Mouse (Mus musculus): ENCODE data around the gene Cabcoco1.

The Cabcoco1 gene

DNA sequence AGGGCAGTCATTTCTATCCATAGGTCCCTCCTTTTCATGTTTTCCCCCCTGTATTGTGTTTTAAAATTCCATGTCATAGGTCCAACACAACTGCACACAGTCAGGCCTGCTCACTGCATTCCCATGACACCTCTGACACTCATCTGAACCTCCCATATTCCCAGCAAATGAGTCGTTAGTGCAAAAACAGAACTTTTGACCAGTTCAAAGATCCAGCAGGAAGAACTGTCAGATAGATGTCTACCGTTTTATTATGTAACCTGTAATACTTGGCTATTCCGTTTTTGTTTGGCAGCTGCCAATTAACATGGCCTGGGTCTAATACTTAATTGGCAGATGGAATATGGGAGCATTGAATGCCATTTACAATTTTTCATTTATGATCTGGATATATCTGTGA, 34.0 kb downstream of the Cabcoco1 start:
- no peak for DNase-seq (ENCODE audit: low read depth, low spot score)

- DNase-seq (ENCODE audit: low read depth, low spot score): peak; percentile 43
These were observed 35.5 kb downstream of the Cabcoco1 start for GRCm38 (mm10) chr10:68506242-68506641.

- DNase-seq (ENCODE audit: low read depth, low spot score): no peak
These were observed 37.0 kb downstream of the Cabcoco1 start for GRCm38 (mm10) chr10:68504586-68505152.

- no peak for DNase-seq (ENCODE audit: low read depth, low spot score)
These were observed 40.6 kb downstream of the Cabcoco1 start for GRCm38 (mm10) chr10:68501067-68501466.

GRCm38 (mm10) chr10:68495246-68495645, 46.5 kb downstream of the Cabcoco1 start:
- DNase-seq (ENCODE audit: low read depth, low spot score): no peak

- no peak for DNase-seq (ENCODE audit: low read depth, low spot score)
These were observed 50.1 kb downstream of the Cabcoco1 start for GRCm38 (mm10) chr10:68491557-68491956.

- DNase-seq (ENCODE audit: low read depth, low spot score): no peak
These were observed 50.9 kb downstream of the Cabcoco1 start for GRCm38 (mm10) chr10:68490781-68491180.

GRCm38 (mm10) chr10:68472799-68473198, 68.9 kb downstream of the Cabcoco1 start:
- DNase-seq (ENCODE audit: low read depth, low spot score): no peak

DNA sequence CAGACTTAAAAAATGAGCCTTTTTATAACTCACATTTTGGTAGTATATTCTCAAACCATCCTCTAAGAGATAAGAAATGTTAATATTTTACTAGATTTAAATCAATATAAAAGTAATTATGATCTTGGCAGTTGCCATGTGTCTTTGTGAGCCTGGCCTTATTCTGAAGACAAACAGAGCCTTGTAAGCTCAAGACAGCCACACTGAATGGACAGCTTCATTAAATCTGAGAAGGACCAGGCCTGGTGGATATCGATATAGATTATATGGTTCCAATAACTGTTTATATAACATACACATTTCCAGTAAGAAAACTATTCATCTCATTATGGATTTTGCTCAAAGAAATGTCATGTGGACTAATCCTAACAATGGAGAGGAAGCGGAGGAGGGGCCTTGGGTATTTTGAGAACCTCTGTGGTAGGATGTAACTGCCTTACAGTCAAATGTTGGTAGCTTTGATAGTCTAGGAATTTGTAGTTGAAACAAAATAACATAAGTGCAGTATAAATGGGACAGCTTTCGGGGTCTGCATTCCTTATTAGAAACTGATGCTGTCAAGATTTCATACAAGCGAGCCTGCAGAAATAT, 75.9 kb downstream of the Cabcoco1 start:
- no peak for DNase-seq (ENCODE audit: low read depth, low spot score)

GRCm38 (mm10) chr10:68464943-68465342, 76.8 kb downstream of the Cabcoco1 start:
- DNase-seq (ENCODE audit: low read depth, low spot score): peak; percentile 72

- peak; percentile 15 for DNase-seq (ENCODE audit: low read depth, low spot score)
These were observed 81.9 kb downstream of the Cabcoco1 start for GRCm38 (mm10) chr10:68459784-68460183.

DNA sequence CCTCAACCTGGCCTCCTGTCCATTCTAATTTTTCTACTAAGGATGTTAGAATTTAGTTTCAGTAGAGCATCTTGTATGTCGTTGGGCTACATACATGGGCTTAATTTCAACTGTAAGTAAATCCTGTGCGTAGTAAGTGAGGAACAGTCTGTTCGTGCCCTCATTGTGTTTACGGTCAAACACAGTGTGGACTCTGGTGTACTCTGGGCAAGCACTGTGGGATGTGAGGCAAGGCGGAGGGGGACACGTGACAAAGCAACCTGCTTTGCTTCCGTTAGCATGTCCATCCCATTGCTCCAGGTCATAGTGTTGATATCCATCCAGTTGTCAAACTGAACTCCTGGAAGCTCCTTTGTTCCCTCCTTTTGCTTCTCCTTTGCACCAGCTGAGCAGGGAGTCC, 84.7 kb downstream of the Cabcoco1 start:
- DNase-seq (ENCODE audit: low read depth, low spot score): no peak

GRCm38 (mm10) chr10:68454541-68454940, 87.2 kb downstream of the Cabcoco1 start:
- peak; percentile 21 for DNase-seq (ENCODE audit: low read depth, low spot score)

DNA sequence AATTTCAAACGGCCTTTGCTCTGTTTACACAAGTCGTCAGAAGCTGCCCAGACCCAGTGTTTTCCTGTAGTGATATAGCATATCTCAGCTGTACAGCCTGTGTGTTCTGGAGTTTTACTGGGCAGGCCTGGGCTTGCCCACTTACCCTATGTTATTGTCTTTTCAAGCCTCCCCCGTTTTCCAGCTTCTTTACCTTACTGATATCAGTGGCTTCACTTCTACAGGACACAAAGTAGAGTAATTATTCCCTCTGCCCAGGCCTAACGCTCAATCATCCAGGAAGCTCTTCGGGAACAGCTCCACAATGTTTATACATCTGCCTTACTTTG, 94.9 kb downstream of the Cabcoco1 start:
- DNase-seq (ENCODE audit: low read depth, low spot score): no peak

GRCm38 (mm10) chr10:68445876-68446796, 95.6 kb downstream of the Cabcoco1 start:
- DNase-seq (ENCODE audit: low read depth, low spot score): no peak

GRCm38 (mm10) chr10:68445244-68445811, 96.4 kb downstream of the Cabcoco1 start:
- DNase-seq (ENCODE audit: low read depth, low spot score): no peak

DNA sequence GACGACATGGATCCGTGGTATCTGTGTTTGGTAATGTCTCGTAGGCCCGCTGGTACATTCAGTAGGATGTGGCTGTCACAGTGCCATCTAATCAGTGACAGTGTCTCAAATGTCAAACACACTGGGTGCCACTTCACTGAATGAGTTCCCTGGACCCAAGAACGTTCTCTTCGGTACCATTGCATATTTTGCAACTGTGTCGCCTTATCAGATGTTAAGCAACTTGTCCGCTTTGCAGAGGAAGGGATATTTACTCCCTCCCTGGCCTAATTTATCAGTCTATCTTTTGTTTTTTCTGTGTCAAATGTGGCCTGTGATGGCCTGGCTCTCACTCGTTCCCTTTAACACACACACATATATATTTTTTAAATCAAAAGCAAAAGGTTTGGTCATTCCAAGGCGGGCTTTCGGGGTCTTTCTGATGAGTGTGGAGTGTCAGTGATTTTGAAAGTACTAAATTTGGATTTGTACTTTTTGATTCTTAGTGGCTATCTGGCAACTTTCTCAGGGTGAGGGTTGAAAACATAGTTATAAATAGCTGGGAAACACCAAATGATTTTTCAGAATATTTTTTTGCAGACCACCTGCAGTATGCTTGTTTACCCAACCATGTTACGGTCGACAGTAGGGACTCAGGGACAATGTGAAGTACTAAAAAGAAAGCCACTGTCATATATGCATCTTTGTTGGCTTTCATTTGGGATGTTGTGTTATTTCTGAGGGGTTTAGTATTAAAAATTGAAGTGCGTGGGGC, 97.2 kb downstream of the Cabcoco1 start:
- no peak for DNase-seq (ENCODE audit: low read depth, low spot score)

DNA sequence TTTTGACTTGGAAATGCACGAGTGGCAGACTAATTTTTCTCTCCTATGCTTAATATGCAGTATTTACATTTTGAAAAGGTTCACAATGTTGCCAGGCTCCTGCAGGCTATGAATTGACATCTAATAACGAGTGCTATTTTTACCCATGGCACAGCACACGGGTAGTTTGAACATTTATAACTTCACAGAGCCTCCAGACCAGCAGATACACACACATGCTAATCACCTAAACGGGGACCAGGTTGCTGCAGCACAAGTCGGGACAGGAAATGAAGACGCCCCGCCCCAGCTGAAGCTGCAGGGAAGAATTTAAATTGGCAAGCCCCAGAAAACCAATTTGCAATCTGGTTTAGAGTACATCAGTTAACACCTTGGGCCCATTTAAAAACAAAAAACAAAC, 98.6 kb downstream of the Cabcoco1 start:
- peak; percentile 7 for DNase-seq (ENCODE audit: low read depth, low spot score)

- no peak for DNase-seq (ENCODE audit: low read depth, low spot score)
These were observed 99.0 kb downstream of the Cabcoco1 start for GRCm38 (mm10) chr10:68442713-68443112.

DNA sequence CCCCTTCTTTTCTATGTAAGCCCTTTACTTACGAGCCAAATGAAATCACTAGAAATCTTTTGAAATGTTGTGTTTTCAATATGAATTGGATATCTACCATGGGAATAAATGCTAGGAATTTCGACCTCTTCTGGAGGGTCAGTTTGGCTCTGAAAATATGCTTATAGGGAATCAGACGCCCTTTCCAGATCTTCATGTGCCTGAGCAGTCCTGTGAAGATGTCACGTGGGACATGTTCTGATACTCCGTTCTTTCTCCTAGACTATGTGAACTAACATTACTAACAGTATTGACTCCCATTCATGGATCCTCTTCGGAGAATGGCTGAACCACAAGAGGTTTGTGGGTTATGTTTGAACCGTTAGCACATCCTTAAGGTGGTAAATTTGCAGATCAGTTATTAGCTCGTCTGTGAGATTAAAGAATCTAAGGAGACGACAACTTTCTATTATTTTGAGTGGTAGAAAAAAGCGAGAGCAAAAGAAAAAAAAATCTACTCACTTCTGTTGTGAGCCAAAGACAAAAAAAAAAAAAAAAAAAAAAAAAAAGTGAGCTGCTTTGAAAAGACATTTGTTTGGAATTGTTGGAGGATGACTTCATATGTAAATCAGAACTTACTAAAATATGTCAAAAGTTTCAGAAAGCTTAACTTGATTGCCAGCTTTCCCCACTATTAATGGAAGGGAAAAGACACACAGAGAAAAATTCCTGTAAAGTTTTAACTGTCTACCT, 99.6 kb downstream of the Cabcoco1 start:
- no peak for DNase-seq (ENCODE audit: low read depth, low spot score)

- DNase-seq (ENCODE audit: low read depth, low spot score): no peak
These were observed 101.2 kb downstream of the Cabcoco1 start for GRCm38 (mm10) chr10:68440515-68440914.
